Mouse (Mus musculus): Measurements from ENCODE around the gene 4930469K13Rik.

The 4930469K13Rik gene

GRCm38 (mm10) chr11:34079542-34080464 is 18.6 kb downstream of the 4930469K13Rik start:
- DNase-seq (ENCODE audit: low spot score), result no peak

- DNase-seq (ENCODE audit: low spot score), result no peak
These were observed 19.8 kb downstream of the 4930469K13Rik start for GRCm38 (mm10) chr11:34078581-34078980.

GRCm38 (mm10) chr11:34077870-34078269 is 20.5 kb downstream of the 4930469K13Rik start:
- no peak for DNase-seq (ENCODE audit: low spot score)

- DNase-seq (ENCODE audit: low spot score), result peak; percentile 18
These were observed 24.6 kb downstream of the 4930469K13Rik start for GRCm38 (mm10) chr11:34073776-34074175.

GRCm38 (mm10) chr11:34072309-34072708 is 26.0 kb downstream of the 4930469K13Rik start:
- no peak for DNase-seq (ENCODE audit: low spot score)

GRCm38 (mm10) chr11:34070596-34070995 is 27.8 kb downstream of the 4930469K13Rik start:
- DNase-seq (ENCODE audit: low spot score), result no peak

- no peak for DNase-seq (ENCODE audit: low spot score)
These were observed 34.5 kb downstream of the 4930469K13Rik start for GRCm38 (mm10) chr11:34063702-34064485.

- no peak for DNase-seq (ENCODE audit: low spot score)
These were observed 35.1 kb downstream of the 4930469K13Rik start for GRCm38 (mm10) chr11:34063257-34063656.

GRCm38 (mm10) chr11:34061740-34062139 is 36.6 kb downstream of the 4930469K13Rik start:
- DNase-seq (ENCODE audit: low spot score), result no peak

- no peak for DNase-seq (ENCODE audit: low spot score)
These were observed 39.4 kb downstream of the 4930469K13Rik start for GRCm38 (mm10) chr11:34058960-34059359.

GRCm38 (mm10) chr11:34058332-34058731 is 40.0 kb downstream of the 4930469K13Rik start:
- DNase-seq (ENCODE audit: low spot score), result no peak

- DNase-seq (ENCODE audit: low spot score), result no peak
These were observed 41.6 kb downstream of the 4930469K13Rik start for GRCm38 (mm10) chr11:34056715-34057114.

GRCm38 (mm10) chr11:34054031-34054727 is 44.2 kb downstream of the 4930469K13Rik start:
- no peak for DNase-seq (ENCODE audit: low spot score)

- no peak for DNase-seq (ENCODE audit: low spot score)
These were observed 45.1 kb downstream of the 4930469K13Rik start for GRCm38 (mm10) chr11:34053031-34053818.

- DNase-seq (ENCODE audit: low spot score), result no peak
These were observed 47.7 kb downstream of the 4930469K13Rik start for GRCm38 (mm10) chr11:34050643-34051042.

GRCm38 (mm10) chr11:34050063-34050462 is 48.3 kb downstream of the 4930469K13Rik start:
- no peak for DNase-seq (ENCODE audit: low spot score)

GRCm38 (mm10) chr11:34049125-34049379 is 49.3 kb downstream of the 4930469K13Rik start:
- DNase-seq (ENCODE audit: low spot score), result no peak

GRCm38 (mm10) chr11:34048375-34049124 is 49.8 kb downstream of the 4930469K13Rik start:
- no peak for DNase-seq (ENCODE audit: low spot score)

GRCm38 (mm10) chr11:34047542-34047937 is 50.8 kb downstream of the 4930469K13Rik start:
- DNase-seq (ENCODE audit: low spot score), result no peak

GRCm38 (mm10) chr11:34046767-34047541 is 51.4 kb downstream of the 4930469K13Rik start, which contains the start of gene Lcp2:
Lcp2 (plus strand) TSS chr11:34046920.
- DNase-seq (ENCODE audit: low spot score), result no peak

Measured in ovary, postnatal 10 days (tissue).